Mouse (Mus musculus) heart, adult 9 months (tissue): ENCODE results near the gene Wbp2.

Experiments
- DNase-seq, 2 experiments: peaks; one replicate each; pipeline ENCODE4 v3.0.0; 2022; ENCODE audit warnings: low spot score in 2 of 2

Gene Wbp2

DNA sequence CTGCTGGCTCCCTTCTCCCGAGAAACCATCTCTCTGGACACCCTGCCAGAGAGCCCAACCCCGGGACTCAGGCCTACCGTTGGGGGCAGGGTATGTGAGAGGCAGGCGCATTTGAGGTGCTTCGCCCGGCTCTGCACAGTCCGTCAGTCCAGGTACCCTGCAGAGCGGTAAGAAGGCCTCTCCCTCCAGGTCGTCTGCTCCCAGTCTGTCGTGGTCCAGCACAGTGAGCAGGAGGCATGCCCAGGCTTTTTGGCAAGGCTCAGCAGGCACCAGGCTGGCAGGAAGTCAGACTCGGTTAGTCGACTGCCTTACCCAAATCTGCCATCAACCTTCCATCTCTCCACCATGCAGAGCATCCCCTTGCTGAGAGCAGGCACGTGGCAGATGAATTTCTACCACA is 23.2 kb downstream of the Wbp2 start:
- no peak for DNase-seq

DNA sequence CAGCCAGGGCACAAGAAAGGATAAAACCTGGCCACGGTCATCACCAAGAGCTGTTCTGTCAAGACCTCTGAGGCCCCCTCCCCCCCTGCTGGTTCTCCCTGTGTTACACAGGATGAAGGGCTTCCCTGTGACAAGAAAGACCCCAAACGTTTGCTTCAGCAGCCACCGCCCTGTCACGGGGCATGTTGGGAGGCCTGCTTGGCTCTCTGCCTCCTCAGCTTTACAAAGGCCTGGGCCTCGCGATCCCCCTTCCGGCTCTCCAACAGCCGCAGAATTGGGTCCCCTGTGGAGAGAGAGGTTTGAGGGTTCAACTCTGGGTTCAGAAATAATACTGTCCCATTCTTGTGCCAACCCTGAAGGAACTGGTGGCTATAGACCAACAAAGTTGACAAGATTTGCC is 24.3 kb downstream of the Wbp2 start:
- DNase-seq: no peak

GRCm38 (mm10) chr11:116061641-116062415 is 25.0 kb downstream of the Wbp2 start:
- DNase-seq: no peak

- DNase-seq: no peak
Observed at GRCm38 (mm10) chr11:116060596-116060995, 26.2 kb downstream of the Wbp2 start.

GRCm38 (mm10) chr11:116059691-116060025 is 27.1 kb downstream of the Wbp2 start:
- DNase-seq: no peak

GRCm38 (mm10) chr11:116058868-116059690 is 27.7 kb downstream of the Wbp2 start:
- DNase-seq: no peak

- DNase-seq: no peak
Observed at GRCm38 (mm10) chr11:116058022-116058614, 28.7 kb downstream of the Wbp2 start.

- DNase-seq: no peak
Observed at GRCm38 (mm10) chr11:116057237-116057881, 29.4 kb downstream of the Wbp2 start.

GRCm38 (mm10) chr11:116055873-116056272 is 30.9 kb downstream of the Wbp2 start:
- no peak for DNase-seq

DNA sequence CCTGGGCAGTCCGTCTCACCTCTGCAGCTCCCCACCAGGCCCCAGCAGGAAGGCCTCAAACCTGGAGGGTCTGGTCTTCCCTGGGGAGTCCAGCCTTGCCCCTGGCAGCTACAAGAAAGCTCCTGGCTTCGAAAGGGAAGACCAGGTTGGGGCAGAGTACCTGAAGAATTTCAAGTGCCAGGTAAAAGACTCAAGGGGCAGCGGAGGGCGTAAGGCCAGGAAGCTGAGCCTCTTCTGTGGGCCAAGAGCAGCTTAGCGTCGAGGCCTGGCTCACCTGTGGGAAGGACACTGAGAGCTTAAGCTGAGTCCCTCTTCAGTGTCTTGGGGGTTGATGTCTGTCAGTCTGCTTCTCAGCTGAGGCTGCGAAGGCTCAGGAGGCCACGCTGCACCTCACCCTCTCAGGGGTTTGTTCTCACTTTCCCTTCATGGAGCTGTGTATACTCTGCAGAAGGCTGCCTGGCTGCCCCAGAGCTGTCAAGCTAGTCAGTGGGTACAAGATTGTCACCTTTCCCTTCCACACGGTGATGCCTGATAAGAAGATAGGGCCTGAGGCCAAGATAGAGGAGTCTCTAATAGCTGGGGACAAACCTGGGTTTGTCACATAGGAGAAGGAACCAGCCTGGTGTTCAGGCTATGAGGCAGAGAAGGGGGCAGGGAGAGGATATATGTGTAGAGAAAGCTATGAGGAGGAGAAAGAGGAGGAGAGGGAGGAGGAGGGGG is 33.1 kb downstream of the Wbp2 start:
- DNase-seq: no peak

DNA sequence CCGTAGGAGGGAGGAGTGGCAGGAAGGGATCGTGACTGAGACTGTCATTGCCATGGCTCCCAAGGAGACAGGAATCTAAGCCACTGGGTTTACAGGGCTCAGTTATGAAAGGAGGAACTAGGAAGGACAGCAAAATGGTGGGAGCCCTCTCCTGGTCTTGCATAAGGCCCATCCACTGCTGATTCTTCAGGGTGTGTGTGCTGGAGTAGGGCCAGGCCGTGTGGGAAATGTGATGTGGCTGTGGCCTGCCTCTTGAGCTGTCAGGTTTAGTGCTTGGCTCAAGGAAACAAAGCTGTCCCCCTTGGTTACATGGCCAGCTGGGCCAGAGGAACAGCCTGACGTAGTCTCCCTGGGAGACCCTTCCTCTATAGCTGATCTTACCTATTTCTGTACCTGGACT is 36.6 kb downstream of the Wbp2 start:
- DNase-seq: no peak

DNA sequence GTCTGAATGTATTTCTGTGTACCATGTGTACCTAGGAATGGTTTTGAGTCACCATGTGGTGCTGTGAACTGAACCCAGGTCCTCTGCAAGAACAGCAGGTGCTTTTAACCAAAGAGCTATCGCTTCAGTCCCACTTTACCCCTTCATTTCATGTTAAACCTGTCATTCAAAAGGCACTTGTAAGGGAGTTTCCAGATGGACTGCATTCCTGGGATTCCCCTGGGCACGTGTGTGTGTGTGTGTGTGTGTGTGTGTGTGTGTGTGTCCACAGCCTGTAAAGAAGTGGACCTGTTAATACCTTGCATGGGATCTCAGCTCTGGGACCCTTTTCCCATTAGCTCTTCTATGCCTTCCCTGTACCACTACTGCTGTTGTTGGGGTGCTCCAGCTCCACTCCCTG is 37.2 kb downstream of the Wbp2 start:
- DNase-seq: no peak

- no peak for DNase-seq
Observed at GRCm38 (mm10) chr11:116045173-116045572, 41.6 kb downstream of the Wbp2 start.

DNA sequence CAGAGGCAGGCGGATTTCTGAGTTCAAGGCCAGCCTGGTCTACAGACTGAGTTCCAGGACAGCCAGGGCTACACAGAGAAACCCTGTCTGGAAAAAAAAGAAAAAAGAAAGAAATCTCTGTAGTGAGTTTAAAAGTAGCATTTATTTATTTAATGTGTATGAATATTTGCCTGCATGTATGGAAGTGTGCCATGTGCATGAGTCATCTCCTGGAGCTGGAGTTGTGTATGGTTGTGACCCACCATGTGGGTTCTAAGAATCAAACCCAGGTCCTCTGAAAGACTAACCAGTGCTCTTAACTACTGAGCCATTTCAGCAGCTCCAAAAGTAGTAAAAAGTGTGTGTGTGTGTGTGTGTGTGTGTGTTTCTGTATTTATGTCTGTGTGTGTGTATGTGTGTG is 43.5 kb downstream of the Wbp2 start:
- no peak for DNase-seq

- no peak for DNase-seq
Observed at GRCm38 (mm10) chr11:116042372-116043138, 44.2 kb downstream of the Wbp2 start.

GRCm38 (mm10) chr11:116041833-116042232 is 45.0 kb downstream of the Wbp2 start:
- DNase-seq: no peak

- no peak for DNase-seq
Observed at GRCm38 (mm10) chr11:116040593-116040992, 46.2 kb downstream of the Wbp2 start.

- DNase-seq: no peak
Observed at GRCm38 (mm10) chr11:116037826-116038225, 49.0 kb downstream of the Wbp2 start.

DNA sequence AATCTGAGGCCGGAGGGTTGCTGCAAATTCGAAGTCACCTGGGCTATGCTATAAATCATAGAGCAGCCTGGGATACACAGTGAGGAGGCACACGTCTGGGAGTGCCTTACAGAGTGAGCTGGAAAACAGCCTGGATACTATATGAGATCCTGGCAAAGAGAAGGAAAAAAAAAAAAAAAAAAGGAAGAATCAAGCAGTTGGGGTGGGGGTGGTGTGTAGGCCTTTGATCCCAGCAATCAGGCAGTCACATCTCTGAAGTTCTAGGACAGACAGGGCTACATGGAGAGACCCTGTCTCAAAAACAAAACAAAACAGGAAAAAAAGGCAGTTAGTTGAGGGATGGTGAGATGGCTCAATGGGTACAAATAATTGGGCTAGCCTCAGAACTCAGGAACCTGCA is 50.1 kb downstream of the Wbp2 start:
- no peak for DNase-seq

GRCm38 (mm10) chr11:116034584-116034983 is 52.2 kb downstream of the Wbp2 start:
- DNase-seq: no peak
